Mouse (Mus musculus): Measurements from ENCODE around the gene Col2a1. TPM values are rescaled to one million over a fixed set of nuclear protein-coding genes. Genes with fewer than 3 reads are reported as not detected.

Gene Col2a1
- polyA plus RNA-seq, 1 experiment from 2014 or later, result 14.8 TPM

- 4% methylated on average over 6 of the region's 6 CpGs for WGBS
- TF ChIP-seq CTCF (IDR thresholded peaks at IDR 0.05; ENCODE audit: low read depth), result no peak
- no peaks in the 10 kb centered on the region for H3K9me3 ChIP-seq (replicated peaks; ENCODE audit: low read length)
- no peaks in the 10 kb centered on the region for H3K27me3 ChIP-seq (ENCODE audit: insufficient read depth, low read length)
- no peak overlapping the region for H3K9ac ChIP-seq (ENCODE audit: low read depth, low read length)
- H3K4me2 ChIP-seq (ENCODE audit: low read length), result no peak overlapping the region
- H3K4me3 ChIP-seq (replicated peaks; ENCODE audit: low read depth, low read length), result no peak overlapping the region
- ATAC-seq (replicated peaks; ENCODE audit: low FRiP score, low read depth) (peak; percentile 56), DNase-seq (ENCODE audit: low spot score) (peak; percentile 82)
- H3K36me3 ChIP-seq (ENCODE audit: insufficient read depth, low read length), result no peaks in the 10 kb centered on the region
- peak overlapping the region; percentile 13; the same call in 1 of the 2 replicates for H3K27ac ChIP-seq
- peaks cover 23% of the 10 kb centered on the region for H3K4me1 ChIP-seq (replicated peaks; ENCODE audit: insufficient read depth, low read length)
These were observed 14.4 kb downstream of the Col2a1 start for GRCm38 (mm10) chr15:97990124-97990523.

- H3K4me1 ChIP-seq (replicated peaks; ENCODE audit: insufficient read depth, low read length), result peaks cover 23% of the 10 kb centered on the region
- H3K9ac ChIP-seq (ENCODE audit: low read depth, low read length), result no peak overlapping the region
- H3K4me3 ChIP-seq (replicated peaks; ENCODE audit: low read depth, low read length), result no peak overlapping the region
- DNase-seq (ENCODE audit: low spot score) (peak; percentile 16), ATAC-seq (replicated peaks; ENCODE audit: low FRiP score, low read depth) (no peak)
- no peaks in the 10 kb centered on the region for H3K36me3 ChIP-seq (ENCODE audit: insufficient read depth, low read length)
- no peak for TF ChIP-seq CTCF (IDR thresholded peaks at IDR 0.05; ENCODE audit: low read depth)
- no peak overlapping the region for H3K4me2 ChIP-seq (ENCODE audit: low read length)
- H3K9me3 ChIP-seq (replicated peaks; ENCODE audit: low read length), result no peaks in the 10 kb centered on the region
- H3K27me3 ChIP-seq (ENCODE audit: insufficient read depth, low read length), result no peaks in the 10 kb centered on the region
- WGBS, result 21% methylated on average over 1 of the region's 1 CpGs
- peak overlapping the region; percentile 13; the same call in 1 of the 2 replicates for H3K27ac ChIP-seq
These were observed 15.0 kb downstream of the Col2a1 start for GRCm38 (mm10) chr15:97989544-97989943.

DNA sequence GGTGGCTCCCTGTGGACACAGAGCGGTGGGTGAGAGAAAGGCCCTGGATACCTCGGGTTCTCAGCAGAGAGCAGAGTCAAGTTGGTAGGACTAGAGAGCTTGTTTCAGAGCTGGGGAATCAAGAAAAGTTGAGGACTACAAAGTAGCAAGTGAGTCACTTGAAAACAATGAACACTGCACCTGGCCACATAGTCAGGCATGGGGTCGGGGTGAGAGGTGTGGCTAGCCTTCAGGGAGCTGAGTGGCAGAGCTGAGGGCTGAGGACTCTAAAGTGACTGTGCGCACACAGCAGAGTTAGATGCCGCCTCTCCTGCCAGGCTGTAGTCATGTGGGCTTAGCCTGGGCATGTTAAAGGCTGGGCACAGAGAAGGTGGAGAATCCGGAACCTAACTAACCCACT is 22.9 kb downstream of the Col2a1 start:
- TF ChIP-seq CTCF (IDR thresholded peaks at IDR 0.05; ENCODE audit: low read depth), result no peak
- H3K4me2 ChIP-seq (ENCODE audit: low read length), result no peak overlapping the region
- H3K36me3 ChIP-seq (ENCODE audit: insufficient read depth, low read length), result no peaks in the 10 kb centered on the region
- H3K9me3 ChIP-seq (replicated peaks; ENCODE audit: low read length), result no peaks in the 10 kb centered on the region
- H3K27ac ChIP-seq, result no peak overlapping the region
- no peak for DNase-seq (ENCODE audit: low spot score)
- WGBS, result 91% methylated on average over 6 of the region's 6 CpGs
- no peaks in the 10 kb centered on the region for H3K27me3 ChIP-seq (ENCODE audit: insufficient read depth, low read length)
- H3K4me1 ChIP-seq (replicated peaks; ENCODE audit: insufficient read depth, low read length), result no peaks in the 10 kb centered on the region
- H3K4me3 ChIP-seq (replicated peaks; ENCODE audit: low read depth, low read length), result no peak overlapping the region
- ATAC-seq (replicated peaks; ENCODE audit: low FRiP score, low read depth), result no peak
- no peak overlapping the region for H3K9ac ChIP-seq (ENCODE audit: low read depth, low read length)

- Histone ChIP-seq H3K36me3 (ENCODE audit: insufficient read depth, low read length) (no peaks in the 10 kb centered on the region), H3K4me2 (ENCODE audit: low read length) (no peak overlapping the region), H3K9me3 (replicated peaks; ENCODE audit: low read length) (no peaks in the 10 kb centered on the region), H3K27ac (no peak overlapping the region), H3K4me1 (replicated peaks; ENCODE audit: insufficient read depth, low read length) (no peaks in the 10 kb centered on the region), H3K4me3 (replicated peaks; ENCODE audit: low read depth, low read length) (no peak overlapping the region), H3K27me3 (ENCODE audit: insufficient read depth, low read length) (no peaks in the 10 kb centered on the region), H3K9ac (ENCODE audit: low read depth, low read length) (no peak overlapping the region)
- no peak for TF ChIP-seq CTCF (IDR thresholded peaks at IDR 0.05; ENCODE audit: low read depth)
- ATAC-seq (replicated peaks; ENCODE audit: low FRiP score, low read depth) (peak; percentile 67; the same call in 1 of the 2 replicates), DNase-seq (ENCODE audit: low spot score) (no peak)
- WGBS, result 40% methylated on average over 11 of the region's 11 CpGs
These were observed 31.1 kb downstream of the Col2a1 start for GRCm38 (mm10) chr15:97973248-97974005.

DNA sequence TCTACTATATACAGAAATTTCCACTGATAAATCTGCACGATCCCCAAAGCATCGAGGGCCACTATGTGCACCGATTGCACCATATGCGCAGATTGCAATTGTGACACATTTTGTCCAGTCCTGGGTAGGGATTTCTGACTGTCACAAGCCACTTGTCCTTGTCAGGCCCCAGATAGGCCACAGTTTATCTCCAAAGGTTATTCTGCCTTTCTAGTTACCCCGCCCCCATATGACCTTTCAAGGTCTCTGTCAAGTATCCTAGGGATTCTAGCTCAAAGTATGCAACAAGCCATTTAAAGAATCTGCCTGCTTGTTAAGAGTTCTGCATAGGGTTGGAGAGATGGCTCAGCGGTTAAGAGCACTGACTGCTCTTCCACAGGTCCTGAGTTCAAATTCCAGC is 31.9 kb downstream of the Col2a1 start:
- Histone ChIP-seq H3K27me3 (ENCODE audit: insufficient read depth, low read length) (no peaks in the 10 kb centered on the region), H3K36me3 (ENCODE audit: insufficient read depth, low read length) (no peaks in the 10 kb centered on the region), H3K4me2 (ENCODE audit: low read length) (no peak overlapping the region), H3K9ac (ENCODE audit: low read depth, low read length) (no peak overlapping the region), H3K4me3 (replicated peaks; ENCODE audit: low read depth, low read length) (no peak overlapping the region), H3K4me1 (replicated peaks; ENCODE audit: insufficient read depth, low read length) (no peaks in the 10 kb centered on the region), H3K9me3 (replicated peaks; ENCODE audit: low read length) (no peaks in the 10 kb centered on the region), H3K27ac (no peak overlapping the region)
- 94% methylated on average over 6 of the region's 6 CpGs for WGBS
- no peak for TF ChIP-seq CTCF (IDR thresholded peaks at IDR 0.05; ENCODE audit: low read depth)
- ATAC-seq (replicated peaks; ENCODE audit: low FRiP score, low read depth) (no peak), DNase-seq (ENCODE audit: low spot score) (no peak)

DNA sequence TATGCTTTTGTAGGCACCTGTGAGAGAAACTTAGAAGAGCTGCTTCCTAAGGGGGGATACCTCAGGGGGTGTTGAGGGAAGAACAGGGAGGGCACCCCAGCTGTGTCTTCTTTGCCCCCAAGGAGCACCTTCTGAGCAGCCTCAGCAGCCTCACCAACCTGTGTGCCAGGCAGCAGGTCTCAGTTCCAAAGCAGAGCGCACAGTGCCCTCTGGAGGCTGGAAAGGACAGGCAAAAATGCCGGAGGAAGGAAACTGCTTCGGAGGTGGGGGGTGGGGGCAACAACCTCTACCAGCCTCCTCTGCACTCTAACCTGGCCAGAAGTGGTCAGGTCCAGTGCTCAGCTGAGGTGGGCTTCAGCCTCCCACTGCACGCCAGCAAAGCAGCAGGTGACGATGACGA is 34.2 kb downstream of the Col2a1 start:
- Histone ChIP-seq H3K4me3 (replicated peaks; ENCODE audit: low read depth, low read length) (no peak overlapping the region), H3K9me3 (replicated peaks; ENCODE audit: low read length) (no peaks in the 10 kb centered on the region), H3K36me3 (ENCODE audit: insufficient read depth, low read length) (no peaks in the 10 kb centered on the region), H3K9ac (ENCODE audit: low read depth, low read length) (no peak overlapping the region), H3K4me2 (ENCODE audit: low read length) (no peak overlapping the region), H3K27ac (no peak overlapping the region), H3K4me1 (replicated peaks; ENCODE audit: insufficient read depth, low read length) (no peaks in the 10 kb centered on the region), H3K27me3 (ENCODE audit: insufficient read depth, low read length) (no peaks in the 10 kb centered on the region)
- TF ChIP-seq CTCF (IDR thresholded peaks at IDR 0.05; ENCODE audit: low read depth), result peak; percentile 80
- DNase-seq (ENCODE audit: low spot score) (peak; percentile 51), ATAC-seq (replicated peaks; ENCODE audit: low FRiP score, low read depth) (no peak)
- 55% methylated on average over 6 of the region's 6 CpGs for whole genome bisulfite sequencing

Data from kidney, postnatal 0 days (tissue).